Mouse (Mus musculus): ENCODE measurements around the gene Ppip5k2. TPM values are rescaled to one million over a fixed set of nuclear protein-coding genes. Genes with fewer than 3 reads are reported as not detected.

The Ppip5k2 gene
- total RNA-seq (2014; rRNA removed; ENCODE audit: low replicate concordance) (68.0 and 75.2 TPM in 2 replicates), polyA plus RNA-seq (2015; fragmentation: Nextera tagmentation; extraction: Ambion mirVana) (42.4 and 44.8 TPM in 2 replicates)

- TF ChIP-seq CTCF (IDR thresholded peaks at IDR 0.05; ENCODE audit: low read depth) (peak; percentile 40), EP300 (IDR thresholded peaks at IDR 0.05; ENCODE audit: low read depth) (peak; percentile 77)
- Histone ChIP-seq H3K4me2 (ENCODE audit: low read depth, low read length) (peak within 1 kb of the TSS; percentile 70), H3K4me1 (ENCODE audit: control insufficient read depth, insufficient read depth) (peaks cover 6% of the 10 kb centered on the region; the same call in 1 of the 2 replicates), H3K9me3 (replicated peaks; ENCODE audit: control insufficient read depth, low read length) (no peaks in the 10 kb centered on the region), H3K9ac (replicated peaks; ENCODE audit: low read depth, low read length) (peak within 1 kb of the TSS; percentile 73), H3K27me3 (ENCODE audit: control insufficient read depth, insufficient read depth, low read length) (no peaks in the 10 kb centered on the region), H3K36me3 (replicated peaks; ENCODE audit: control insufficient read depth, insufficient read depth, low read length) (no peaks in the 10 kb centered on the region), H3K27ac (ENCODE audit: low read depth) (peak within 1 kb of the TSS; percentile 95), H3K4me3 (ENCODE audit: low read depth, low read length) (peak within 1 kb of the TSS; percentile 98)
- DNase-seq (ENCODE audit: low spot score) (peak; percentile 97), ATAC-seq (ENCODE audit: insufficient read depth, low read depth) (peak; percentile 98)
- under 1% methylated on average over 60 of the region's 66 CpGs for WGBS
These were observed at the start of gene Ppip5k2, which contains the start of gene Gin1 for GRCm38 (mm10) chr1:97769904-97770753. TSS of gene Ppip5k2 (minus strand) at chr1:97770411. TSS of gene Gin1 (plus strand) at chr1:97770172.

- Histone ChIP-seq H3K4me3 (ENCODE audit: low read depth, low read length) (no peak overlapping the region), H3K36me3 (replicated peaks; ENCODE audit: control insufficient read depth, insufficient read depth, low read length) (no peaks in the 10 kb centered on the region), H3K27ac (ENCODE audit: low read depth) (no peak overlapping the region), H3K27me3 (ENCODE audit: control insufficient read depth, insufficient read depth, low read length) (no peaks in the 10 kb centered on the region), H3K9ac (replicated peaks; ENCODE audit: low read depth, low read length) (no peak overlapping the region), H3K4me2 (ENCODE audit: low read depth, low read length) (no peak overlapping the region), H3K4me1 (ENCODE audit: control insufficient read depth, insufficient read depth) (no peaks in the 10 kb centered on the region), H3K9me3 (replicated peaks; ENCODE audit: control insufficient read depth, low read length) (no peaks in the 10 kb centered on the region)
- DNase-seq (ENCODE audit: low spot score) (no peak), ATAC-seq (ENCODE audit: insufficient read depth, low read depth) (no peak)
- WGBS = 33% methylated on average over 2 of the region's 2 CpGs
- TF ChIP-seq CTCF (IDR thresholded peaks at IDR 0.05; ENCODE audit: low read depth) = peak; percentile 60
- no peak for TF ChIP-seq EP300 (IDR thresholded peaks at IDR 0.05; ENCODE audit: low read depth)
These were observed 39.2 kb upstream of the Ppip5k2 start for GRCm38 (mm10) chr1:97809255-97809912.

- no peaks in the 10 kb centered on the region for H3K27me3 ChIP-seq (ENCODE audit: control insufficient read depth, insufficient read depth, low read length)
- H3K9me3 ChIP-seq (replicated peaks; ENCODE audit: control insufficient read depth, low read length) = peaks cover 7% of the 10 kb centered on the region; the same call in 1 of the 2 replicates
- TF ChIP-seq EP300 (IDR thresholded peaks at IDR 0.05; ENCODE audit: low read depth) (no peak), CTCF (IDR thresholded peaks at IDR 0.05; ENCODE audit: low read depth) (no peak)
- DNase-seq (ENCODE audit: low spot score) (no peak), ATAC-seq (ENCODE audit: insufficient read depth, low read depth) (no peak)
- H3K27ac ChIP-seq (ENCODE audit: low read depth) = no peak overlapping the region
- no peak overlapping the region for H3K4me3 ChIP-seq (ENCODE audit: low read depth, low read length)
- H3K36me3 ChIP-seq (replicated peaks; ENCODE audit: control insufficient read depth, insufficient read depth, low read length) = no peaks in the 10 kb centered on the region
- H3K4me1 ChIP-seq (ENCODE audit: control insufficient read depth, insufficient read depth) = no peaks in the 10 kb centered on the region
- H3K9ac ChIP-seq (replicated peaks; ENCODE audit: low read depth, low read length) = no peak overlapping the region
- no peak overlapping the region for H3K4me2 ChIP-seq (ENCODE audit: low read depth, low read length)
These were observed 34.3 kb upstream of the Ppip5k2 start for GRCm38 (mm10) chr1:97804520-97804919.

DNA sequence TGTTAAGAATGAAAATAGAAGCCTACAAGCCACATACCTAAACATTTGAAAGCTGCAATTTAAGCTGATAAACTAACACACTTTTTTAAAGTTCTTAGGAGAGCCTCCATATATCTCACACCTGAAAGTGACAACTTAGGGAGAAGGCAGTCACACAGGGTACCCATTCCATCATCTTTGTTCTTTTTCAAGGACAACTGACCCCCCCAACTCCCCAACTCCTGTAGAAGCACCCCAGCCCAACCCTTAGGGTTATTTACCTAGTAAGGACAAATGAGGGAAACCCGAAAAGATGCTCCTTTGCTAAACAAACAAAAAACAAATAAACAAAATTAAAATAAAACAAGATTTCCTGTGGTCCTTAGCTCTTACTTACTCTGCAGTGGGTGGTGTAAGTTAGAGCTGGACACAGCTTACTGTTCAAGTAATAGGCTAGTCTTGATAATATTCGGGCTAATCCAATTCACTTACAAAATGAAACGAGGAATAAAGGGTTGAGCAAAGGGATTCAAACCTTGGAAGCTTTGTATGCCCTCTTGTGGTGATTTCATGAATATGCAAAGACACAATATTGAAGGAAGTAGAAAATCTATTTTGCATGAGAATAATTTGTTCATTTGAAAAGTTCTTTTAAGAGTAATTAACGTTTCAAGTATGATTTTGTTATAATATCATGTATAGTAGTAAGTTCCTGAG is 32.1 kb upstream of the Ppip5k2 start:
- 0 out of 2 replicates have a peak overlapping the region, but pooled peaks have one; percentile 7 for H3K4me3 ChIP-seq (ENCODE audit: low read depth, low read length)
- ATAC-seq (ENCODE audit: insufficient read depth, low read depth) = no peak
- DNase-seq (ENCODE audit: low spot score) = peak; percentile 72
- H3K9ac ChIP-seq (replicated peaks; ENCODE audit: low read depth, low read length) = no peak overlapping the region
- H3K27ac ChIP-seq (ENCODE audit: low read depth) = no peak overlapping the region
- H3K27me3 ChIP-seq (ENCODE audit: control insufficient read depth, insufficient read depth, low read length) = no peaks in the 10 kb centered on the region
- peak overlapping the region; percentile 34 for H3K4me2 ChIP-seq (ENCODE audit: low read depth, low read length)
- TF ChIP-seq CTCF (IDR thresholded peaks at IDR 0.05; ENCODE audit: low read depth) (peak; percentile 70), EP300 (IDR thresholded peaks at IDR 0.05; ENCODE audit: low read depth) (no peak)
- H3K9me3 ChIP-seq (replicated peaks; ENCODE audit: control insufficient read depth, low read length) = peaks cover 7% of the 10 kb centered on the region; the same call in 1 of the 2 replicates
- H3K36me3 ChIP-seq (replicated peaks; ENCODE audit: control insufficient read depth, insufficient read depth, low read length) = no peaks in the 10 kb centered on the region
- 28% methylated on average over 4 of the region's 4 CpGs for WGBS
- H3K4me1 ChIP-seq (ENCODE audit: control insufficient read depth, insufficient read depth) = no peaks in the 10 kb centered on the region

DNA sequence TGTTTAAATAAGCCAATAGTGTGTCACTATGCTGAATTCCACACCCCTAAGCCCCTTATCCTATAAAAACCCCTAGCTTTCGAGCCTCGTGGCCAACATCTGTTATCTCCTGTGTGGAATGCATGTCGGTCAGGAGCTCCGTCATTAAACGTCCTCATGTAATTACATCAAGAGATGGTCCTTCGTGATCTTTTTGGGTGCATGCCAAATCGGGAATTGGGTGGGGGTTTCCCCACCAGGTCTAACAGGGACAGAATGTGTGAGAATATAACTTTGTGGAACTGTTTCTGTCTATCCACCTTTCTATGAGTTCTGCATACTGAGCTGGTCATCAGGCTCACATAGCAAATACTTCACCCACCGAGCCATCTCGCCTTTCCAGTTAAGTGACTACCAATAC is 25.7 kb upstream of the Ppip5k2 start:
- no peak overlapping the region for H3K27ac ChIP-seq (ENCODE audit: low read depth)
- peaks cover 7% of the 10 kb centered on the region; the same call in 1 of the 2 replicates for H3K9me3 ChIP-seq (replicated peaks; ENCODE audit: control insufficient read depth, low read length)
- TF ChIP-seq CTCF (IDR thresholded peaks at IDR 0.05; ENCODE audit: low read depth) (no peak), EP300 (IDR thresholded peaks at IDR 0.05; ENCODE audit: low read depth) (no peak)
- no peak overlapping the region for H3K9ac ChIP-seq (replicated peaks; ENCODE audit: low read depth, low read length)
- H3K4me1 ChIP-seq (ENCODE audit: control insufficient read depth, insufficient read depth) = no peaks in the 10 kb centered on the region
- WGBS = 42% methylated on average over 9 of the region's 9 CpGs
- DNase-seq (ENCODE audit: low spot score) (no peak), ATAC-seq (ENCODE audit: insufficient read depth, low read depth) (no peak)
- H3K4me3 ChIP-seq (ENCODE audit: low read depth, low read length) = no peak overlapping the region
- H3K27me3 ChIP-seq (ENCODE audit: control insufficient read depth, insufficient read depth, low read length) = no peaks in the 10 kb centered on the region
- H3K36me3 ChIP-seq (replicated peaks; ENCODE audit: control insufficient read depth, insufficient read depth, low read length) = no peaks in the 10 kb centered on the region
- no peak overlapping the region for H3K4me2 ChIP-seq (ENCODE audit: low read depth, low read length)
